Mouse (Mus musculus): ENCODE measurements at regions not wholly inside any gene's neighbourhood (a gene's known extent, or its start where the extent isn't known, plus 50 kb on each side); places are given as distances from the start of the nearest gene placed in this dataset.

- dilution Hi-C loops (cut with MboI; ENCODE audit: extremely low pct_ligation_motif_present, extremely low pct_unique_long_range_greater_than_20kb, low sequenced_read_pairs): no loop called here
Observed at GRCm38 (mm10) chr3:139802716-139803710, 597.5 kb downstream of the Stpg2 start.

GRCm38 (mm10) chr3:139828014-139828413, 622.5 kb downstream of the Stpg2 start:
- peaks cover 9 to 29% of the 10 kb centered on the region in 2 experiments for H3K4me1 ChIP-seq (ENCODE audit: control insufficient read depth in 1 of 2, insufficient read depth in 2 of 2)
- H3K9ac ChIP-seq (ENCODE audit: insufficient read depth, low read depth): no peak overlapping the region
- H3K4me3 ChIP-seq (replicated peaks in 1 of 3; ENCODE audit: low read depth in 2 of 3, low read length in 2 of 3, poor library complexity in 1 of 3): peak overlapping the region in 2 of 3 experiments; percentile 0 to 23
- in situ Hi-C loops (cut with MboI; ENCODE audit: low pct_ligation_motif_present, low pct_unique_long_range_greater_than_20kb, low sequenced_read_pairs): no loop called here
- peak overlapping the region; percentile 87 for H3K4me2 ChIP-seq (ENCODE audit: insufficient read depth, low read depth, poor library complexity, severe bottlenecking)
- no peaks in the 10 kb centered on the region for H3K9me3 ChIP-seq (replicated peaks; ENCODE audit: low read length)
- H3K79me2 ChIP-seq (replicated peaks; ENCODE audit: control insufficient read depth, extremely low read depth, insufficient read depth, poor library complexity, severe bottlenecking): no peaks in the 10 kb centered on the region
- DNase-seq (ENCODE audit: extremely low read depth): peak; percentile 74
- dilution Hi-C loops (cut with MboI; ENCODE audit: extremely low pct_ligation_motif_present, extremely low pct_unique_long_range_greater_than_20kb, low sequenced_read_pairs): no loop called here
- H3K27me3 ChIP-seq (replicated peaks): no peaks in the 10 kb centered on the region
- H3K27ac ChIP-seq (ENCODE audit: insufficient read depth, low read depth): no peak overlapping the region
- no peaks in the 10 kb centered on the region for H3K36me3 ChIP-seq (replicated peaks in 1 of 2; ENCODE audit: control insufficient read depth in 1 of 2, insufficient read depth in 1 of 2, low read length in 1 of 2)
- TF ChIP-seq IRF4 (IDR thresholded peaks at IDR 0.05; ENCODE audit: low read depth, low read length): peak; percentile 92
- no peak for TF ChIP-seq SMC3 (IDR thresholded peaks at IDR 0.05; ENCODE audit: low read depth, low read length)
- 0 out of 2 replicates have a peak, but pooled peaks have one; percentile 40 for TF ChIP-seq MEF2A (IDR thresholded peaks at IDR 0.05; ENCODE audit: borderline replicate concordance, low read depth, low read length)
- no peak for TF ChIP-seq ZKSCAN1 (IDR thresholded peaks at IDR 0.05; ENCODE audit: borderline replicate concordance, low read depth, low read length)
- TF ChIP-seq ELF1 (IDR thresholded peaks at IDR 0.05; ENCODE audit: low read depth, low read length): no peak
- 0 out of 2 replicates have a peak, but pooled peaks have one; percentile 25 for TF ChIP-seq RCOR1 (conservative IDR thresholded peaks at IDR 0.05; ENCODE audit: low read depth, low read length)
- TF ChIP-seq PAX5 (IDR thresholded peaks at IDR 0.05; ENCODE audit: low read length): no peak
- no peak for TF ChIP-seq HCFC1 (IDR thresholded peaks at IDR 0.05; ENCODE audit: low read depth, low read length)
- peak; percentile 89 for TF ChIP-seq EP300 (IDR thresholded peaks at IDR 0.05; ENCODE audit: low read length)
- peak; percentile 68 for TF ChIP-seq ETS1 (conservative IDR thresholded peaks at IDR 0.05; ENCODE audit: low read depth, low read length)
- no peak for TF ChIP-seq POLR2A (IDR thresholded peaks at IDR 0.05; ENCODE audit: low read depth, low read length)
- TF ChIP-seq MAX (IDR thresholded peaks at IDR 0.05; ENCODE audit: low read length): peak; percentile 40; the same call in 1 of the 2 replicates
- TF ChIP-seq POLR2AphosphoS2 (IDR thresholded peaks at IDR 0.05; ENCODE audit: low read depth, low read length): no peak
- no peak for TF ChIP-seq ZC3H11A (IDR thresholded peaks at IDR 0.05; ENCODE audit: low read depth, low read length)
- TF ChIP-seq ZNF384 (IDR thresholded peaks at IDR 0.05; ENCODE audit: low read depth, low read length): no peak
- no peak; the same call in 1 of the 2 replicates for TF ChIP-seq NRF1 (IDR thresholded peaks at IDR 0.05; ENCODE audit: low read depth, low read length)
- no peak for TF ChIP-seq KAT2A (IDR thresholded peaks at IDR 0.05; ENCODE audit: insufficient replicate concordance, low read length)
- TF ChIP-seq ZMIZ1 (IDR thresholded peaks at IDR 0.05; ENCODE audit: low read depth, low read length): no peak
- TF ChIP-seq BHLHE40 (IDR thresholded peaks at IDR 0.05; ENCODE audit: low read depth, low read length): peak; percentile 95
- TF ChIP-seq MYC (IDR thresholded peaks at IDR 0.05; ENCODE audit: low read depth, low read length): no peak; the same call in none of the 2 replicates
- TF ChIP-seq JUN (IDR thresholded peaks at IDR 0.05; ENCODE audit: insufficient read depth, low read depth, low read length): peak; percentile 62
- TF ChIP-seq JUND (conservative IDR thresholded peaks at IDR 0.05; ENCODE audit: low read depth, low read length): peak; percentile 81
- no peak for TF ChIP-seq TBP (conservative IDR thresholded peaks at IDR 0.05; ENCODE audit: low read depth, low read length)
- TF ChIP-seq USF1 (IDR thresholded peaks at IDR 0.05; ENCODE audit: low read depth, low read length): no peak
- TF ChIP-seq MXI1 (IDR thresholded peaks at IDR 0.05; ENCODE audit: low read depth, low read length): no peak
- no peak for TF ChIP-seq MAFK (IDR thresholded peaks at IDR 0.05; ENCODE audit: insufficient replicate concordance, low read length)
- TF ChIP-seq SIN3A (IDR thresholded peaks at IDR 0.05; ENCODE audit: low read length): no peak
- TF ChIP-seq NELFE (IDR thresholded peaks at IDR 0.05; ENCODE audit: low read depth, low read length): no peak
- no peak for TF ChIP-seq USF2 (conservative IDR thresholded peaks at IDR 0.05; ENCODE audit: low read depth, low read length)

More at GRCm38 (mm10) chr3:139802716-139803710, 597.5 kb downstream of the Stpg2 start:
- Histone ChIP-seq H3K79me2 (replicated peaks; ENCODE audit: control insufficient read depth, extremely low read depth, insufficient read depth, poor library complexity, severe bottlenecking) (no peaks in the 10 kb centered on the region), H3K9me3 (replicated peaks; ENCODE audit: low read length) (no peaks in the 10 kb centered on the region), H3K27ac (ENCODE audit: insufficient read depth, low read depth) (no peak overlapping the region), H3K4me1 (ENCODE audit: control insufficient read depth in 1 of 2, insufficient read depth in 2 of 2) (no peaks in the 10 kb centered on the region), H3K4me3 (replicated peaks in 1 of 3; ENCODE audit: low read depth in 2 of 3, low read length in 2 of 3, poor library complexity in 1 of 3) (no peak overlapping the region), H3K27me3 (replicated peaks) (no peaks in the 10 kb centered on the region), H3K36me3 (replicated peaks in 1 of 2; ENCODE audit: control insufficient read depth in 1 of 2, insufficient read depth in 1 of 2, low read length in 1 of 2) (no peaks in the 10 kb centered on the region), H3K4me2 (ENCODE audit: insufficient read depth, low read depth, poor library complexity, severe bottlenecking) (no peak overlapping the region), H3K9ac (ENCODE audit: insufficient read depth, low read depth) (no peak overlapping the region)
- no peak for TF ChIP-seq SMC3 (IDR thresholded peaks at IDR 0.05; ENCODE audit: low read depth, low read length)
- TF ChIP-seq MAZ (IDR thresholded peaks at IDR 0.05; ENCODE audit: low read depth, low read length): no peak
- TF ChIP-seq TCF12 (IDR thresholded peaks at IDR 0.05; ENCODE audit: low read depth, low read length): no peak
- TF ChIP-seq BHLHE40 (IDR thresholded peaks at IDR 0.05; ENCODE audit: low read depth, low read length): no peak
- TF ChIP-seq PAX5 (IDR thresholded peaks at IDR 0.05; ENCODE audit: low read length): no peak
- TF ChIP-seq CHD1 (IDR thresholded peaks at IDR 0.05; ENCODE audit: low read depth, low read length): no peak
- in situ Hi-C loops (cut with MboI; ENCODE audit: low pct_ligation_motif_present, low pct_unique_long_range_greater_than_20kb, low sequenced_read_pairs): no loop called here
- DNase-seq (ENCODE audit: extremely low read depth): no peak

All from CH12.LX (cell line).